Mouse (Mus musculus) MEL (cell line): Measurements from ENCODE around the gene Lhx1.

Experiments used
- CHD1 ChIP-seq: IDR thresholded peaks from 2 replicates; pipeline ENCODE4 v1.6.1; 2012; ENCODE audit warnings: low read depth, mild to moderate bottlenecking, inconsistent platforms, low read length, improper control_type of control experiment
- CTCF ChIP-seq, 3 experiments: IDR thresholded peaks in 2 of 3; conservative IDR thresholded peaks in 1 of 3; 2 replicates each; pipeline ENCODE4 v1.5.1; 2011 to 2012; ENCODE audit warnings: low read length in 3 of 3, low read depth in 2 of 3, mild to moderate bottlenecking in 2 of 3, improper control_type of control experiment in 1 of 3, inconsistent platforms in 1 of 3, mixed read lengths in 1 of 3, moderate library complexity in 1 of 3; ENCODE audit not compliant: control insufficient read depth in 1 of 3, insufficient read depth in 1 of 3, poor library complexity in 1 of 3, severe bottlenecking in 1 of 3
- E2F4 ChIP-seq: IDR thresholded peaks from 2 replicates; pipeline ENCODE4 v1.6.1; 2011; ENCODE audit warnings: low read depth, low read length, improper control_type of control experiment, borderline replicate concordance
- ELF1 ChIP-seq: IDR thresholded peaks from 2 replicates; pipeline ENCODE4 v1.6.1; 2014; ENCODE audit warnings: low read depth, mild to moderate bottlenecking, inconsistent platforms, low read length, improper control_type of control experiment, moderate library complexity
- GABPA ChIP-seq: IDR thresholded peaks from 2 replicates; pipeline ENCODE4 v1.6.1; 2012; ENCODE audit warnings: low read depth, mild to moderate bottlenecking, inconsistent platforms, low read length, improper control_type of control experiment, moderate library complexity
- MYC ChIP-seq: IDR thresholded peaks from 2 replicates; pipeline ENCODE4 v1.6.1; 2011; ENCODE audit warnings: low read depth, mild to moderate bottlenecking, low read length, improper control_type of control experiment, moderate library complexity
- POLR2A ChIP-seq, 2 experiments: IDR thresholded peaks; 2 replicates each; pipeline ENCODE4 v1.6.1; 2011 to 2012; ENCODE audit warnings: low read length in 2 of 2, mild to moderate bottlenecking in 2 of 2, control low read depth in 1 of 2, improper control_type of control experiment in 1 of 2, low read depth in 1 of 2, moderate library complexity in 1 of 2; ENCODE audit not compliant: control insufficient read depth in 1 of 2, insufficient read depth in 1 of 2, poor library complexity in 1 of 2
- TAL1 ChIP-seq: IDR thresholded peaks from 2 replicates; pipeline ENCODE4 v1.6.1; 2012; ENCODE audit warnings: mild to moderate bottlenecking, inconsistent platforms, low read length, moderate library complexity, mixed read lengths
- TBP ChIP-seq: IDR thresholded peaks from 2 replicates; pipeline ENCODE4 v1.8.0; 2011; ENCODE audit warnings: low read depth, low read length, improper control_type of control experiment
- ZC3H11A ChIP-seq: IDR thresholded peaks from 2 replicates; pipeline ENCODE4 v1.6.1; 2012; ENCODE audit warnings: low read depth, mild to moderate bottlenecking, inconsistent platforms, low read length, improper control_type of control experiment

DNA sequence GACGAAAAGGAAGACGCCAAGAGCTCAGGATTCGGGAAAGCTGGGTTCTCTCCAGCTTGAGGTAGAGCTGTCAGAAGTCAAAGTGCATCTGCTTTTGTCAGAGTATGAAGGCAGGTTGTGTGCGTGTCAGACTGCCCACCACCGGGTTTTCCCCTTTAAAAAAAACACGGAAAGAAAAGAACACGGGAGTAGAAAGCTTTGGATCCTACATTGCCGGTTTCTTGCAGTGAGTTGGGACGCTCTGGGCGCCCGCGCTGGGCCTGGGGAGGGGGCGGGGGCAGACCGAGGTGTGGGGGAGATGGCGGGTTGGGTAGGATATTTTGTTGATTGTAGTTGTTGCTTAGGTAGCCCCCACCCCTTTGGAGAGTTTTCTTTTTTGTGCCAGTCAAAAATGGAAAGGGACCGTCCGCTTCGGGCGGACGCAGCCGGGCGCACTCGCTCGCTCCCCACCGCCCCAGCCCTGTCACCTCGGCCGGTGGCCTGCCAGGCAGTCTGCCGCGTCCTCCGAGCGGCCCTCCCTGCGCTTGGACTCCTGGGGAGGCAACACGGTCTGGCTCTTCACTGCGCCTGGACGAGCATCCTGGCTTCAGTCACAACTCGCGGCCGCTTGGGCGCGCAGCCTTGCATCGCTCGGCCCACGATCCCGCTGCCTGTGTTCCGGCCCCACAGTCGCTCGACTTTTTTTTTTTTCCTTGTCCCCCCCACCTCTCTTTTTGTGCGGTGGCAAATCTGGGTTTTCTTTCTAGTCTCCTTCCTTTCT, 644 bp downstream of the Lhx1 start:
- TF ChIP-seq CTCF (IDR thresholded peaks at IDR 0.05 in 2 of 3, conservative IDR thresholded peaks at IDR 0.05 in 1 of 3; ENCODE audit: control insufficient read depth in 1 of 3, insufficient read depth in 1 of 3, low read depth in 2 of 3, low read length in 3 of 3, poor library complexity in 1 of 3, severe bottlenecking in 1 of 3) (no peak), ZC3H11A (no peak), TBP (no peak), POLR2A (IDR thresholded peaks at IDR 0.05; ENCODE audit: control insufficient read depth in 1 of 2, insufficient read depth in 1 of 2, low read depth in 1 of 2, low read length in 2 of 2, poor library complexity in 1 of 2) (no peak), MYC (no peak), CHD1 (no peak), ELF1 (no peak), TAL1 (no peak), E2F4 (no peak), GABPA (no peak)
